Mouse (Mus musculus): Measurements from ENCODE around the gene Inhbc. TPM values are rescaled to one million over a fixed set of nuclear protein-coding genes. Genes with fewer than 3 reads are reported as not detected.

The Inhbc gene
- polyA plus RNA-seq, 1 experiment from 2014 or later = not detected

DNA sequence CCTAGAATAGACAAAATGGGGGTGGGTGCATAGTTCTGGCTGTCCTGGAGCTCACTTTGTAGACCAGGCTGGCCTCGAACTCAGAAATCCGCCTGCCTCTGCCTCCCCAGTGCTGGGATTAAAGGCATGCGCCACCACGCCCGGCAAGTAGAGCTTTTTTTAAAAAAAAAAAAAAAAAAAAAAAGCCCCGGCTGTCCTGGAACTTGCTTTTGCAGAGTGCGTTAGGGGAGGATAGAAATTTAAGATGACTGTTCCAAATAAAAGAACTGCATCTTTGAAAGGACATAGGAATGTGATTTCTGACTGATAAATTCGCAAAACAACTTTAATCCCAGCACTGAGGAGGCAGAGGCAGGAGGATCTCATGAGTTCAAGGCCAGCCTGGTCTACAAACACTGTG is 9.4 kb upstream of the Inhbc start:
- no peaks in the 10 kb centered on the region for H3K27me3 ChIP-seq
- ATAC-seq (ENCODE audit: insufficient number of reproducible peaks, low FRiP score, low TSS enrichment, low read depth) = no peak
- H3K9me3 ChIP-seq (replicated peaks) = no peaks in the 10 kb centered on the region
- peak overlapping the region; percentile 74 for H3K4me3 ChIP-seq (replicated peaks)
- 81% methylated on average over 8 of the region's 8 CpGs for WGBS
- peaks cover 8% of the 10 kb centered on the region for H3K4me1 ChIP-seq
- peak overlapping the region; percentile 66 for H3K4me2 ChIP-seq (replicated peaks)
- peak overlapping the region; percentile 94 for H3K27ac ChIP-seq (replicated peaks)
- H3K36me3 ChIP-seq = no peaks in the 10 kb centered on the region
- H3K9ac ChIP-seq = peak overlapping the region; percentile 81

DNA sequence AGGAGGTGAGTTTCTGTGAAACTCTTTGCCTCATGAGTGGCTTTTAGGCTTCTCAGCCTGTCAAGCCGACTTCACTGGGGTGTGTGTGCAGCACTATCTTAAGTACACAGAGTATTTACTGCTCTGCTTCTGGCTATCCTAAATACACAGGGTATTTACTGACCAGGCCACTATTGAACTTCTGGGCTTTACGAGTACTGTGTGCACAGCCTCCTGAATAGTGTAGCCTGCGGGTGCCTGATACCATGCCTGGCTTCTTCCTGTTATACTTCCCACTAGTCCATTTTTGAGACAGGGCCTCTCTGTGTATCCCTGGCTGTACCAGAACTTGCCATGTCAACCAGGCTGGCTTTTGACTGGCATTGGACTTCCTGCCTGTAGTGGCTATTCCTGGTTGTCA is 7.5 kb upstream of the Inhbc start:
- Histone ChIP-seq H3K27me3 (no peaks in the 10 kb centered on the region), H3K4me1 (peaks cover 8% of the 10 kb centered on the region), H3K9me3 (replicated peaks) (no peaks in the 10 kb centered on the region), H3K9ac (no peak overlapping the region), H3K27ac (replicated peaks) (no peak overlapping the region), H3K4me2 (replicated peaks) (no peak overlapping the region), H3K4me3 (replicated peaks) (no peak overlapping the region), H3K36me3 (no peaks in the 10 kb centered on the region)
- 67% methylated on average over 3 of the region's 3 CpGs for WGBS
- ATAC-seq (ENCODE audit: insufficient number of reproducible peaks, low FRiP score, low TSS enrichment, low read depth) = no peak

DNA sequence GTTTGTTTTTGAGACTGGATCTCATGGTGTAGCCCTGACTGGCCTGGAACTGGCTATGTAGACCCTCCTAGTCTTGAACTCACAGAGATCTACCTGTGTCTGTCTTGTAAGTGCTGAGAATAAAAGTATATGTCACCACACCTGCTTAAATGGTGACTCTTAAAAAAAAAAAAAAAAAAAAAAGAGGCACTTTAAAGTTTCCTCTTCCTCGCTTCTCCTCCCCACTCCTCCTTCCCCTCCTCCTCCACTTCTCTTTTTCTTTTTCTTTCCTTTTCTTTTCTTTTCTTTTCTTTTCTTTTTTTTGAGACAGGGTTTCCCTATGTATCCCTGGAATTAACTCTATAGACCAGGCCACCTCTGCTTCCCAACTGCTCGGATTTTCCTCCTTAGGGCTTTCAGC is 792 bp upstream of the Inhbc start:
- H3K9ac ChIP-seq = no peak overlapping the region
- H3K4me1 ChIP-seq = no peaks in the 10 kb centered on the region
- ATAC-seq (ENCODE audit: insufficient number of reproducible peaks, low FRiP score, low TSS enrichment, low read depth) = no peak
- no peaks in the 10 kb centered on the region for H3K36me3 ChIP-seq
- no peak overlapping the region for H3K4me3 ChIP-seq (replicated peaks)
- H3K4me2 ChIP-seq (replicated peaks) = no peak overlapping the region
- 76% methylated on average over 2 of the region's 2 CpGs for WGBS
- H3K27ac ChIP-seq (replicated peaks) = no peak overlapping the region
- H3K9me3 ChIP-seq (replicated peaks) = no peaks in the 10 kb centered on the region
- no peaks in the 10 kb centered on the region for H3K27me3 ChIP-seq

DNA sequence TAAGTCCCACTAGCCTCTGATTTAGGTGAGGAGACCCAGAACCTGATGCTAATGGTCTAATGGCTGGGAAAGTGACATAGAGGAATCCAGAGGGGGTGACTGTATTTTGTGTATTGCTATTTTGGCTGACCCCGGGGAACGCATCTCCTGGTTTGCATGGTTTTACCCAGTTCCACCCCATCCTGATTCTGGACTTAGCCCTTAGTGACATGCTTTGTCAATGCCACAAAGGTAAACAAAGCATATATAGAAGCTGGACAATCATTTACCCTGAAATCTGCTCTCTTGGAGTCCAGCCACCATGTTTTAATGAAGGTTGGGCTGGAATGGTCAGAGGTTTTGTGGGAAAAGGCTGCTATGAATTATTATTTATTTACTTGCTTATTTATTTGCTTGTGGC is 2.0 kb downstream of the Inhbc start:
- H3K9ac ChIP-seq = no peak overlapping the region
- WGBS = 86% methylated on average over 2 of the region's 2 CpGs
- no peaks in the 10 kb centered on the region for H3K27me3 ChIP-seq
- no peak for ATAC-seq (ENCODE audit: insufficient number of reproducible peaks, low FRiP score, low TSS enrichment, low read depth)
- no peaks in the 10 kb centered on the region for H3K4me1 ChIP-seq
- no peaks in the 10 kb centered on the region for H3K36me3 ChIP-seq
- H3K4me2 ChIP-seq (replicated peaks) = no peak overlapping the region
- H3K4me3 ChIP-seq (replicated peaks) = no peak overlapping the region
- H3K27ac ChIP-seq (replicated peaks) = no peak overlapping the region
- H3K9me3 ChIP-seq (replicated peaks) = no peaks in the 10 kb centered on the region

GRCm38 (mm10) chr10:127367116-127367515 is 3.1 kb downstream of the Inhbc start:
- no peak overlapping the region for H3K4me3 ChIP-seq (replicated peaks)
- no peak overlapping the region for H3K27ac ChIP-seq (replicated peaks)
- no peaks in the 10 kb centered on the region for H3K9me3 ChIP-seq (replicated peaks)
- no peaks in the 10 kb centered on the region for H3K27me3 ChIP-seq
- no peak for ATAC-seq (ENCODE audit: insufficient number of reproducible peaks, low FRiP score, low TSS enrichment, low read depth)
- H3K9ac ChIP-seq = no peak overlapping the region
- H3K36me3 ChIP-seq = no peaks in the 10 kb centered on the region
- 73% methylated on average over 5 of the region's 5 CpGs for WGBS
- H3K4me1 ChIP-seq = no peaks in the 10 kb centered on the region
- no peak overlapping the region for H3K4me2 ChIP-seq (replicated peaks)

GRCm38 (mm10) chr10:127360714-127361113 is 9.5 kb downstream of the Inhbc start:
- H3K4me3 ChIP-seq (replicated peaks) = no peak overlapping the region
- H3K27ac ChIP-seq (replicated peaks) = no peak overlapping the region
- H3K9ac ChIP-seq = no peak overlapping the region
- no peaks in the 10 kb centered on the region for H3K36me3 ChIP-seq
- H3K27me3 ChIP-seq = no peaks in the 10 kb centered on the region
- no peak overlapping the region for H3K4me2 ChIP-seq (replicated peaks)
- H3K9me3 ChIP-seq (replicated peaks) = no peaks in the 10 kb centered on the region
- 85% methylated on average over 3 of the region's 3 CpGs for WGBS
- ATAC-seq (ENCODE audit: insufficient number of reproducible peaks, low FRiP score, low TSS enrichment, low read depth) = no peak
- H3K4me1 ChIP-seq = no peaks in the 10 kb centered on the region

GRCm38 (mm10) chr10:127355336-127355735 is 14.9 kb downstream of the Inhbc start:
- H3K9ac ChIP-seq = no peak overlapping the region
- H3K27ac ChIP-seq (replicated peaks) = no peak overlapping the region
- H3K4me2 ChIP-seq (replicated peaks) = no peak overlapping the region
- H3K4me1 ChIP-seq = no peaks in the 10 kb centered on the region
- 52% methylated on average over 10 of the region's 10 CpGs for WGBS
- H3K4me3 ChIP-seq (replicated peaks) = no peak overlapping the region
- ATAC-seq (ENCODE audit: insufficient number of reproducible peaks, low FRiP score, low TSS enrichment, low read depth) = no peak
- no peaks in the 10 kb centered on the region for H3K36me3 ChIP-seq
- H3K27me3 ChIP-seq = no peaks in the 10 kb centered on the region
- no peaks in the 10 kb centered on the region for H3K9me3 ChIP-seq (replicated peaks)

DNA sequence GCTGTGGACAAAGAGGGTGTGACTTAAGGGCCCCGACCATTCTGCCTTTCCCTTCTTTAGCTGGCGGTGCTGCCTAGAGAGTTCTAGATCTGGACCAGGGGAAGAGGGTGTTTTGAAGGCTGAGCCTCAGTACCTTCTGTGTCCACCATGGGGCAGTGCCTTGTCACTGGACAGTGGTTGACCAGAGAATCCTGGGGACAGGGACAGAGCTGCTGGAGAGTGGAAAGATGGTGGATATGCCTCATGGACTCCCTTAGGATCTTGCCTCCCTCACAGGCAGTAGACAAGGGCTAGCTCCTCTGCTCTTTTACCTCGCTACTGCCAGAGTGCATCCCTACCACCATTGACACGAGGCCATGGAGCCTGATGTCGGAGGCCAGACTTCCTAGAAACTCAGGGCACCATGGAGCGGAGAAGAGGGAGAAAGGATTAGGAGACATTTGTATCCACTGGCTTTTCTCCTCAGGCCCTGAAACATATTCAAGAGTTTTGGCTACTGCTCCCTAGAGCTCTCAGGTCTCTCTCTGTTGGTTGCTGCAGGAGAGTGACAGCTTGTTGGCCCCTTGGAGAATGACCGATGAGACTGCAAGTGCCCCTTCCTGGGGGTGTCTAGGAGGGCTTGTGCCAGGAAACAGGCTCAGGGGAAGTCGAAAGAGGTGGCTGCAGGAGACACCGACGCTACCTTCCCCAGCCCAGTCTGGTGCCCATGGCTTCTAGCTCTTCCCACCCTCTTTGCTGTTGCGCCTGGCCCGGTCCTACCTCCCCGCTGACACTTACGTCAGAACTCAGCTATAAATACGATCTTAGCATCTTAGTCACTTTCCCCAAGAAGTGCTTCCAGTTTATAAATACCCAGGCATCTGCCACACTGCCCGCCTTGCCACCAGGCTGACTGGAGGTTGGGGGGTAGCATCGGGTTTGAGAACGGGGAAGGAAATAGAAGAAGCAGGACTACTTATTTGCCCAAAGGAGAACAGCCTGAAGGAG is 16.0 kb downstream of the Inhbc start, which contains the start of gene Inhbe:
Gene Inhbe (minus strand): TSS at position 503 of the 987 bp plus-strand sequence.
- Histone ChIP-seq H3K4me2 (replicated peaks) (no peak within 1 kb of the TSS), H3K27me3 (no peaks in the 10 kb centered on the region), H3K36me3 (no peaks in the 10 kb centered on the region), H3K27ac (replicated peaks) (no peak within 1 kb of the TSS), H3K9ac (no peak within 1 kb of the TSS), H3K9me3 (replicated peaks) (no peaks in the 10 kb centered on the region), H3K4me1 (no peaks in the 10 kb centered on the region), H3K4me3 (replicated peaks) (no peak within 1 kb of the TSS)
- WGBS = 83% methylated on average over 18 of the region's 18 CpGs
- ATAC-seq (ENCODE audit: insufficient number of reproducible peaks, low FRiP score, low TSS enrichment, low read depth) = no peak

DNA sequence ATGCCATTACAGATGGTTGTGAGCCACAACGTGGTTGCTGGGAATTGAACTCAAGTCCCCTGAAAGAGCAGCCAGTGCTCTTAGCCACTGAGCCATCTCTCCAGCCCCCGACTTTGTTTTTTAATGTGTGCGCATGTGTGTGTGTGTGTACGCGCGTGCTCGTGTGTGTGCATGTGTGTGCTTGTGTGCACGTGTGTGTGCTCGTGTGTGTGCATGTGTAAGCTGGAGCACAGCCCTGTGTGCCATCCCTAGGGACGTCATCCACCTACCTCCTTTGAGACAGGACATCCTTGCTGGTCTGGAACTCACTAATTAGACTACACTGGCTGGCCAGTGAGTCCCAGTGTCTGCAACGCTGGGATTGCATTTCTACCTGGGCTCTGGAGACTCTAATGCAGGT is 17.5 kb downstream of the Inhbc start:
- H3K27ac ChIP-seq (replicated peaks) = no peak overlapping the region
- no peaks in the 10 kb centered on the region for H3K9me3 ChIP-seq (replicated peaks)
- ATAC-seq (ENCODE audit: insufficient number of reproducible peaks, low FRiP score, low TSS enrichment, low read depth) = no peak
- H3K9ac ChIP-seq = no peak overlapping the region
- no peaks in the 10 kb centered on the region for H3K36me3 ChIP-seq
- H3K27me3 ChIP-seq = no peaks in the 10 kb centered on the region
- no peaks in the 10 kb centered on the region for H3K4me1 ChIP-seq
- H3K4me2 ChIP-seq (replicated peaks) = no peak overlapping the region
- H3K4me3 ChIP-seq (replicated peaks) = no peak overlapping the region
- WGBS = 86% methylated on average over 11 of the region's 11 CpGs

DNA sequence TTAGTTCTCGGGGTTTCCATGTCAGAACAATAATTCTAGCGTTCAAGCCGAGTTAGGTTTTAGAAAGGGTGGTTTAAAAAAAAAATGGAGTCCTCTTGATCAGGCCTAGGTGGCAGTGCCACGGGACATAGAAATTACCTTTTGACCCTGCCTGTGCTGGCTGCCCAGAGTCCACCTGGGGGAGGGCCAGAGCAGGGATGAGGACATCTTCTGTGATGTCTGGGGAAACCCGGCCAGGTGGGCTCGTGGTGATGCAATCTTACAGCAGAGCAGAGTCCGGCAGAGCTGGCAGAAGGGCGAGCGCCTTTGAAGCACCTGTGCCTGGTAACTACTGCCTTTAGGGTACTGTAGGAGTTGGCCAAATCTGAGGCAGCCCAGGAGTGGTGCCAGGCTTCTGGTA is 18.0 kb downstream of the Inhbc start:
- Histone ChIP-seq H3K36me3 (no peaks in the 10 kb centered on the region), H3K4me1 (no peaks in the 10 kb centered on the region), H3K27me3 (no peaks in the 10 kb centered on the region), H3K27ac (replicated peaks) (no peak overlapping the region), H3K9me3 (replicated peaks) (no peaks in the 10 kb centered on the region), H3K4me3 (replicated peaks) (no peak overlapping the region), H3K4me2 (replicated peaks) (no peak overlapping the region), H3K9ac (no peak overlapping the region)
- no peak for ATAC-seq (ENCODE audit: insufficient number of reproducible peaks, low FRiP score, low TSS enrichment, low read depth)
- WGBS = 87% methylated on average over 9 of the region's 9 CpGs

DNA sequence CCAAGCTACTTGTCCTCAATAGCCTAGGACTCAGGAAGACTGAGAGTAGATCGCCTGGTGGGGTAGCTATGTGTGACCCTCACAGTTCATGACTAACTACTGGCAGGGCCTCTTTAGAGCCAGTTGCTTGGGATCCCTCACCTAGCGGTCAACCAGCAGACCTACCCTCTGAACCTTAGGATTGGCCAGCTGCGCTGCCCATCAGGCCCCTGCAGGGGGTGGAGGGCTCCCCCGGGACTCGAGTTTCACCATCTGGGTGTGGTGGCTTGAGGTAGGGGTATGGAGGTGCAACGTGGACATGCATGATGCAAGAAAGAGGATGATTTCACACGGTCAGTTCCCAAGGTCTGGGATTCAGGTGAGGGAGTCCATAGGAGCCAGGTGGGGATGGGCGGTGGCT is 18.5 kb downstream of the Inhbc start:
- Histone ChIP-seq H3K36me3 (no peaks in the 10 kb centered on the region), H3K4me1 (no peaks in the 10 kb centered on the region), H3K27ac (replicated peaks) (no peak overlapping the region), H3K9ac (no peak overlapping the region), H3K4me3 (replicated peaks) (no peak overlapping the region), H3K4me2 (replicated peaks) (no peak overlapping the region), H3K27me3 (no peaks in the 10 kb centered on the region), H3K9me3 (replicated peaks) (no peaks in the 10 kb centered on the region)
- 69% methylated on average over 8 of the region's 8 CpGs for WGBS
- no peak for ATAC-seq (ENCODE audit: insufficient number of reproducible peaks, low FRiP score, low TSS enrichment, low read depth)

- 79% methylated on average over 8 of the region's 8 CpGs for WGBS
- peak overlapping the region; percentile 46 for H3K4me2 ChIP-seq (replicated peaks)
Measured at GRCm38 (mm10) chr10:127351285-127351595, 19.0 kb downstream of the Inhbc start.

More at GRCm38 (mm10) chr10:127351285-127351595, 19.0 kb downstream of the Inhbc start:
- H3K4me3 ChIP-seq (replicated peaks) = no peak overlapping the region
- 0 out of 2 replicates have a peak overlapping the region, but pooled peaks have one; percentile 13 for H3K9ac ChIP-seq
- H3K9me3 ChIP-seq (replicated peaks) = no peaks in the 10 kb centered on the region
- H3K4me1 ChIP-seq = no peaks in the 10 kb centered on the region
- no peaks in the 10 kb centered on the region for H3K27me3 ChIP-seq
- no peak for ATAC-seq (ENCODE audit: insufficient number of reproducible peaks, low FRiP score, low TSS enrichment, low read depth)
- no peak overlapping the region for H3K27ac ChIP-seq (replicated peaks)
- H3K36me3 ChIP-seq = no peaks in the 10 kb centered on the region
